Mouse (Mus musculus) neutrophil, adult 5-6 weeks (primary cell): ENCODE results near the gene Sytl1. TPM values are rescaled to one million over a fixed set of nuclear protein-coding genes. Genes with fewer than 3 reads are reported as not detected.
A peak's percentile ranks its signal among the peaks of the same experiment; 100 is the strongest.

ENCODE experiments used
- ATAC-seq: fragments of 151-379, 151-347 bp; 2 replicates; pipeline ENCODE4 v1.8.0; 2017; ENCODE audit warnings: mild to moderate bottlenecking, moderate TSS enrichment; ENCODE audit not compliant: insufficient number of reproducible peaks, poor library complexity, low FRiP score, severe bottlenecking; ENCODE audit errors: extremely low read depth
- total RNA-seq: library from RNA; stranded (forward); fragments of 200-1000 nt; gene quantifications from 2 replicates; pipeline ENCODE4 v1.2.3, GENCODE M21; 2017

Sytl1 gene
- total RNA-seq, 1 experiment from 2014 or later: 5.0 TPM

DNA sequence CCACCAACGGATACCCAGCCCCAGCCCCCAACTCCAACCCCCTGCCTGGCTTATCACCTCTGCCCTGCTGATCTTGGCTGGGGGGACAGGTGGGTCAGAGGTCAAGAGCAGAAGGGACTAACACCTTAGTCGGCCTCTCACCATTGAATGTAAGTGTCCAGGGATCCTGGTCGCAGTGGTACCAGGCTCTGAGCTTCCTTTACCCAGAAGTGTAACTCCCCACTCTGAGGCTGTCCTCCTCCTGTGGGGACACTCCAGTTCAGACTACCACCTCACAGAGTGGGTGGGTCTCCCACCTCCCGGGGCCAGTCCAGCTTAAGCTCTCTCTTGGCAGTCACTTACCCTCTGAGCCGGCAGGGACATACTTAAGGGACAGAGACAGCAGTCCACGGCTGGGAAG is 7.5 kb downstream of the Sytl1 start:
- ATAC-seq: no peak

DNA sequence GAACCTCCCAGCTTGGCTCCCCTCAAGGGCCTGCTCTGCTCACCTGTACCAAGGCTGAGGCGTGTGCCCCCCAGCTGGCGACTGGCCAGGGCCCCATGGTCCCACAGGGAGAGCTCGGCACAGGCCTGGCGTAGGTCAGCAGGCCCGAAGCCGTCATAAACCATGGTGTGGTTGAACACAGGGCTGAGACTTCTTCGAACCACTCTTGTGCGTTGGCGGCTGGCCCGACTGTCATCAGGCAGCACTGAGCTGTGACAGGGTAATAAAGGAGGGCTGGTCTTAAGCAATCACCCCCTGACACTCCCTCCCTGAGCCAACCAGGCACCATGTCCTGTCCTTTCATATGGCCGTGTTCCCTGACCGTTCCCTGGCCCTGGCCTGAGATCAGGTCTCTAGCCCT is 9.5 kb downstream of the Sytl1 start:
- ATAC-seq: no peak

DNA sequence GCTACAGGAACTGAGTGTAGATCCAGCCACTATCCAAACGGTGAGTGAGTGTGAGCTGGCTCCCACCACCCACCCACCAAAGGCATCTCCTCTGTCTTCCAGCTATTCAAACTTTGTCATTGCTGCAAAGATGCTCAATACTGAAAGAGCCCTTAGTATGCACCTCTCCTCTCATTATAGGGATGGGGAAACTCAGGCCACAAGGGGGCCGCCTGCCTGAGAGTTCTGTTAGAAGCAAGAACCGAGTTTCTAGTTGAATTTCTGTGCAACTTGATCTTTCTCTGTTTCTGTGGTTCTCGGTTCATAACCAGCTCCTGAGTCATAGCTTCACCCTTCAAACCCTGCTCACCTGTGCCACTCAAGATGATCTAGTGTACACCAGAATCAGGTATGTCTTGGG is 10.8 kb downstream of the Sytl1 start:
- no peak for ATAC-seq

DNA sequence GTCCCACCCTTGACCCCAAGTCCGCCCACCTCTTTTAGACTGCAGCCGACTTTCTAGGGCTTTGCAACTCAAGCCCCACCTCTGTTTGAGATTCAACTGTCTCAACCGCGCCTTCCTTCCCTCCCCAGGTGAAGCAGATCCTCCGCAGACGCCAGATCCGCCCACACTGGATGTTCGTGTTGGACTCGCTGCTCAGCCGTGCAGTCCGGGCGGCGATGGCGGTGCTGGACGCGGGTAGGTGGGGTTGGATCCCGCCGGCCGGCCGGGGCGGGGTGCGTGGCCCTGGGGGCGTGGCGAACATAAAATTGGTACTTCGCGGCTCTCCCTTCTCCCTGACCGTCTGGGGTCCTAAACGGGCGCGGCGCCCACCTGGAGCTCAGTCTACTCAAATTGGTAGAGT is 11.7 kb downstream of the Sytl1 start:
- no peak for ATAC-seq

DNA sequence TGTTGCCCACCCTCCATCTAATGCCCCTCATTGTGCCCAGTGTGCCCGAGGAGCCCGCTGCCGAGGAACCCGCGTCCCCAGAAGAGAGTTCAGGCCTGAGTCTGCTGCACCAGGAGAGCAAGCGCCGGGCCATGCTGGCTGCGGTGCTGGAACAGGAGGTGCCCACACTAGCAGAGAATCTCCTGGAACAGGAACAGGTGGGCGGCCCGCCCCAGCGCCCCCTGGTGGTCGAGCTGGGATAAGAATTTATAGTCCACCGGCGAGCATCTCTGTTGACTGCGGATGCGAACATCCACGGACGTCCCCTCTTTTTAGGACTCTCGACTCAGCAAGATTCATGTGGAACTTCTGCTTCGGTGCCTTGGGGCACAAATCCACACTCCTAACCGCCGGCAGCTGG is 12.3 kb downstream of the Sytl1 start:
- peak; percentile 47 for ATAC-seq

DNA sequence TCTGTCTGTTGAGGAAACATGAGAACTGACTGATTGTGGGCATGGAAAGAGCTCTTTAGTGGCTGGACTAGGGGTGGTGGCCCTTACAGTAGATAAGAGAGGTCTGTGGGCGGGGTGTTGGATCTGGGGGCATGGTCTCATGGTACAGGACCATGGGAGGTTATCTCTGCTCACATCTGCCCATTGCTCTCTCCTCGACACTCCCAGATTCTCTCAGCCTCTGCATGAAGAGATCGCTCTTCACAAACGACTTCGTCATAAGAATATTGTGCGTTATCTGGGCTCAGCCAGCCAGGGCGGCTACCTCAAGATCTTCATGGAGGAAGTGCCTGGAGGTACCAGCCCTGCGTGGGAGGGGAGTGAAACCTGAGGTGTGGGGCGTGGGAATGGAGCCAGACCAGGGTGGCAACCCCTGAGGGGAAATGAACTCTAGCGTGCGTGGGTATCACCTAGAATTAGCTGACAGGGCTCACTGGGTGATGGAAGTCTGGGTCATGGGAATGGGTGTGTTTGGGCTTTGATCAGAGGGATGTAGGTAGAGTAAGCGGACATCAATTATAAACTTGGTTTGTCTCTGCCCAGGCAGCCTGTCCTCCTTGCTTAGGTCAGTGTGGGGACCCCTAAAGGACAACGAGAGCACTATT is 15.0 kb downstream of the Sytl1 start:
- no peak for ATAC-seq

DNA sequence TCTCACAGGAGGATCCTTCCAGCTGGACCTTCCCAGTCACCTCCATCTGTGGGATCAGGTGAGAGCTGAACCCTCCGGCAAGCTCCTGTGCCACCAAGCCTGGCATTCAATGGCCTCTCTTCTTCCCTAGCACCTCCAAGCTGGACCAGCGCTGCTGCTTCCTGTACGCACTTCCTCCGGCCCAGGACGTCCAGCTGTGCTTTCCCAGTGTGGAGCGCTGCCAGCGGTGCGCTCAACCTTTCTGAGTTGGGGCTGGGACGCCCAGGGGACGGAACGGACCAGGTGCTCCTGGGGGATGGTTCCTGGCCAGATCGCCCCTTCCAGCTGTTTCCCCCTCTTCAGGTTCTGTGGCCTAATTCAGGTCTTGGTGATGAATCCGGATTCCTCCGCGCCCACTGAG is 15.8 kb downstream of the Sytl1 start:
- no peak for ATAC-seq

DNA sequence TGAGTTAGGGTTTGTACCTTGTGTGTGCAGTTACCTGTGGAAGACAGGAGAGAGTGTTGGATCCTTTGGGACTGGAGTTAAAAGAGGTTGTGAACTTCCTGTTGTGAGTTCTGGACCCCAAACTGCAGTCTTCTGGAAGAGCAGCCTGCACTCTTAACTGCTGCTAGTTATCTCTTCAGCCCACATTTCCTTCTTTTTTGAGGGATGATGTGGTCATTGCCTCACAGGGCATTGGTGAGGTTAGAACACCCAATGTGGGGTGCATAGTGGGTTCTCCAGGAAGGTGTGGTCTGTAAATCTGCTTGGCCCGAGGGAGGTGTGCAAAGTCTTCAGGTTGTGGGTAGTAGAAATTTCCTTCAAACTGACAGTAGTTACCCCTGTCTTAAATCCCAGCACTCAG is 18.6 kb downstream of the Sytl1 start:
- ATAC-seq: no peak

DNA sequence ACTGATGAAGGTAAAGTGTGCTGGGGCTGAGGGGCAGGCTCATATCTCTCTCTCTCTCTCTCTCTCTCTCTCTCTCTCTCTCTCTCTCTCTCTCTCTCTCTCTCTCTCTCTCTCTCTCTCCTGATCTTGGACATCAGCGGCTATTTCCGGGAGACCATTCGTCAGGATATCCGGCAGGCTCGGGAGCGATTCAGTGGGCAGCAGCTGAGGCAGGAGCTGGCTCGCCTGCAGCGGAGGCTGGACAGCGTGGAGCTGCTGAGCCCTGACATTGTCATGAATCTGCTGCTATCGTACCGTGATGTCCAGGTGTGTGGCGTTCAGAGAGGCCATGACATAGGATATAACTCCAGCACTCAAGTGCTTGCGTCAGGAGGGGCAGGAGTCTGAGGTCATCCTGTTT is 19.4 kb downstream of the Sytl1 start:
- no peak for ATAC-seq

DNA sequence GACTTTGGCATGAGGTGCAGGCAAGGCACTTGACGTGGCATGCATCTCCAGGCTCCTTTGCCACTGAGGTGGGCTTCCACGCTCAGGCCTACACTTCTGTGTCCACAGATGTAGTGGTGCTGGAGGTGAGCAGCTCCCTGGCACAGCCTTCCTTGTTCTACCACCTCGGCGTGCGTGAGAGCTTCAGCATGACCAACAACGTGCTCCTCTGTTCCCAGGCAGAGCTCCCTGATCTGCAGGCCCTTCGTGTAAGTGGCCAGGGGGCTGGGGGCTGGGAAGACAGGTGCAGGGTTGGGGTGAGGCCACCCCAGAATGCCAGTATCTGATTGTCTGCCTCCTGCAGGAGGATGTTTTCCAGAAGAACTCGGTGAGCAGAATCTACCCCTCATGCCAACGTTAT is 20.2 kb downstream of the Sytl1 start:
- ATAC-seq: no peak

DNA sequence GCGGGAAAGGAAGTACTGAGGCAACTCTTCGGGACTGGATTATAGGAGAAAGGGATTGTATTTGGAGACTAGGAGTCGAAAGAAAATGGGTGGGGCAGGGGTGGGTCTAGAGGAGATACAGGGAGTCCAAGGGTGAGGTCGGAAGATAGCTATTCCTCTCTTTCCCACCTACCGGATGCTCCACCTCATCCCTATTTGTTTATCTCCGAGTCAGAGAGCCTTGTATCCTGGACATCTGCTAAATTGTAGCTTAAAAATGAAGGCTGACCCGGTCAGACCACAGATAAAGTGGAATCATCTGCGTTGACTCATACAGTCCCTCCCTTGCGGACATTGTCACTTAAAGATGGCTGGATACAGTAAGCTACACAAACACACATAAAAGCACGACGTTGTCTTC is 21.0 kb downstream of the Sytl1 start:
- no peak for ATAC-seq

DNA sequence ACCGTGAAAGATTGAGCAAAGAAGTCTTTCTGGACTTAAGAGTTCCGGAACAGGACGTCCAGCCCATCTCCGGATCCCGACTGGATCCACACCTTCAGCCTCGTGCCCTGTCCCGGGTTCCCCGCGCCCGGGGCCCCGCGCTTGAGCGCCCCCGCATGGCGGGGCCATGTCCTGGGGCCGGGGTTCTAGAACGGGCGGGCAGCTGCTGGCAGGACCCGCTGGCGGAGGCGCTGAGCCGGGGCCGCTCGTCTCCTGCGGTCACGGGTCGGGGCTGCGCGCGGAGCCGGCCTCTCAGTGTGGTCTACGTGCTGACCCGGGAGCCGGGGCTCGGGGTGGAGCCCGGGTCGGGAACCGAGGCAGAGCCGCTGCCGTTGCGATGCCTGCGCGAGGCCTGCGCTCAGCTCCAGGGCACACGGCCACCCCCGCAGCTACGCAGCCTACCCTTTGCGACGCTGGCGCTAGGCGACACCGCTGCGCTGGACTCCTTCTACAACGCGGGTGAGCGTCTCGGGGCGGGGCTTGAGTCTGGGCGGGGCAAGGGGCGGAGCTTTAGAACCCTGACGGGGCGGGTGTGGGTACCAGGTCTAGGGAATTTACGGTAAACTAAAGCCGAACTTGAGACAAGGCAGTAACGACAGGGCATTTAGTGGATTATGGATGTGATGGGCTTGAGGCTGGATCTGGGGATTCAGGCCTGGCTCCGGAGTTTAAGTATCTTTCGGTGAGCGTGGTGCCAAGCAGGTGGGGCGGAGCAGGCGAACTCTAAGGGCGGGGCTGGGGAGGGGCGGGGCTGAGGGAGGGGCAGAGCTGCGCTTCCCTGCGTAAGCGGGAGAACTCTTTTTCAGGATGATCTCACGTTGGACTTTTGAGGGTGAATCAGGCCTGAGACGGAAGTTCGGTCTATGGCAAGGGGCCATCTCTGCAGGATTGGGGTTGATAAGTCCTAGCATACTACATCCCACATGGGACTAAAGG is 21.7 kb downstream of the Sytl1 start:
- peak; percentile 74 for ATAC-seq

DNA sequence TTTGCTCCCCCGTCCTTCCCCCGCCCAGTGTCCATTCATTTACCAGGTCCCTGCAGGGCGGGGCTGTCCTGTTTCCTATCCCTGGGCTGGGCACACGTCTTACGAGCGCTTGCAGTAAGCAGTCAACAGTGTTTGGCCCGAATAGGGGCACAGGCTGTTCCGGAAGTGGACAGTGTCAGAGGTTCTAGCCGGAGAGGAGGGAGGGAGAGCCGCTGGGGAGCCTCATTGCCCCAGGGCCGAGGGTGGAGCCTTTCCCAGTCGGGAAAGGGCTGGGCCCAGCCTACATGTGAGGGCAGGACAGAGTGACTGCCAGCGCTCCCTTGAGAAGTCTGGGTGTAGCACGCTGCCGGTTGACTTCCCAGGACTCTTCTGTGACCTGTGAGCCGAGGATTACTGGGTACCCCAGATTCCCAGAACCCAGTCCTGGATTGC is 22.4 kb downstream of the Sytl1 start, which contains the start of gene Map3k6:
Map3k6 (plus strand) TSS at position 329 of the 432 bp plus-strand sequence.
- ATAC-seq: no peak

DNA sequence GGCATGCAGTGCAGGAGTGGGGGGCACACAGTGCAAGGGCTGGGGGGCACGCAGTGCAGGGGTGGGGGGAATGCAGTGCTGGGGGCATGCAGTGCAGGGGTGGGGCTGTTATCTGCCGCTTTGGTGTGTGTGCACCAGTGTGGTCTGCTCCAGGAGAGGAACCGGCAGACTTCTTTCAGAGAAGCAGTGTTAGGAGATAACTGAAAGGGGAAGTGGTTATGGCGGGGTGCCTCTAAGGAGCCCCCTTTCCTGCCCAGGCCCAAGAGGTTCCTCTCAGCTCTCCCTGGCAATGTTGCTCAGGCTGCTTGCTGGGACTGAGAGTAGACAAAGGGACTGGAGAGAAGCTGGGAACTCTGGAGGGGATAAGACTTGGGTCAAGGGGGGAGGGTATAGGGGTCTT is 25.0 kb downstream of the Sytl1 start:
- ATAC-seq: peak; percentile 57

DNA sequence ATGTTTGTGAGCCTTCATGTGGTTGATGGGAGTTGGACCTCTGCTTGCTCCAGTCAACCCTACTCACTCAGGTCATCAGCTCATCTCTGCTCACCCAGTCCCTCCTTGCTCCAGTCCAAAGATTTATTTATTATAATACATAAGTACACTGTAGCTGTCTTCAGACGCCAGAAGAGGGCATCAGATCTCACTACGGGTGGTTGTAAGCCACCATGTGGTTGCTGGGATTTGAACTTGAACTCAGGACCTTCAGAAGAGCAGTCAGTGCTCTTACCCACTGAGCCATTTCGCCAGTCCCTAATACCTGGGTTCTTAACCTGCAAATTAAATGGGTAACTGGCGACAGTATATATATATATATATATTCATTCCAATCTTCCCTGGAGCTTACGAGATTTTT is 27.5 kb downstream of the Sytl1 start:
- ATAC-seq: no peak

DNA sequence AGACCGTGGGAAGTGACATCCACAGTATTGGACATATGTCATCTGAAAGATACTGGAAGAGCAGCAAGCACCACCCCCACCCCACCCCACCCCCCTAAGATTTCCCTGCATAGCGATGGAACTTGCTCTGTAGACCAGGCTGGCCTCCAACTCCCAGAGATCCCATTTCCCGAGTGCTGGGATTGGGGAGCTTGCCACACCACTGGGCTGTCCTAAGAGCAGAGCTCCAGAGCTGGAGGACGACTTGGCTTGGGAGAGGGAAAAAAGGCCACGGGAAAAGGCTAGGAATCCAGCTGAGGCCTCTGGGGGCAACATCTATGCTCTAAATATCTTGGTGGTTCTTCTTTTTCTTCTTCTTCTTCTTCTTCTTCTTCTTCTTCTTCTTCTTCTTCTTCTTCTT is 28.1 kb downstream of the Sytl1 start:
- no peak for ATAC-seq

DNA sequence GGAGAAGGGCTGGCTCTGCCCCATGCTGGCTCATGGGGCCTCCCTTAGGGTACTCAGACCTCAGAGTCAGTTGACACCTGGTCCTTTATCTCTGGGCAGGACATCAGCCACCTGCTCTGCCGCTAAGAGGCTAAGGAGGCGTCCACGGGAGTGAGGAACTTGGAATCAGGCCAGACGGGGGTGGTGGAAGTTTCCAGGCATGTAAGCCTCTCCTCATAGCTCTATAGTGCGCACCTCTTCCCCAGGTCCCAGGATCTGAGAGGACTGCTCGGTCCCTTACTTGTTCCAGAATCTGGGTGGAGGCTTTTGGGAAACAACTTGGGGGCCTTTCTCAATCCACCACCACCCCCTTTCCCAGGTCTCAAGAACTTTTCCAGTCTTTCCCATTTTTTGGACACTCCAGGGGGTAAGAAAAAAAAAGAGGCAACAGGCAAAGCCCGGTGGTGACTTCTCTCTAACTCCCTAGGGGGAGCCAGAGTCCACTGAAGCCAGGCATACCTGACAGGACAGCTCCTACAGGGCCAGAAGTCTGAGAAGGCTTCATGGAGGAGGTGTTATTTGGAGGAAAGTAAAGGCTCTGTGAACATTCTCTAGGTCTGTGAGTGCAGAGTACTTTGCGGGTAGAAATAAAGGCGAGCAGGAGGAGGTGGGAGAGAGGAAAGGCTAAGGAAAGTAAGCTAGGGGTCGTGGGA is 29.5 kb downstream of the Sytl1 start:
- ATAC-seq: peak; percentile 25; the same call in 1 of the 2 replicates

DNA sequence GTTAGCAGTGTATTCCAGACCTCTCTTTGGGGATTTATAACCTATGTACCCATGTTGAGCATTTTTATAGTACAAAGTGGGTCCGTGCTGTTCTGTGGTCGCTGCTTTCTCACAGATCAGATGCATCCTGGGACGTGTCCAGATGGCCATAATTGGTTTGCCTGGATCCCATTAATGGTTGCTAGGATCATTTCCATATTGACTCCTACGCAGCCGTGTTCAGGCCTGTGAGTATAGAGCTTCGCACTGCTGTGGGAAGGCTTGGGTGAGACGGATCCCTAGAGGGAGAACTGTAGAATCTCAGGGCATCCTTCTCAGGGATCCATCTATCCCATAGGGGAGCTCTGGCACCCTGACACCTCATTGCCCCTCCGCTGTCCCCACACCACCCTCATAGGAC is 33.3 kb downstream of the Sytl1 start:
- no peak for ATAC-seq

DNA sequence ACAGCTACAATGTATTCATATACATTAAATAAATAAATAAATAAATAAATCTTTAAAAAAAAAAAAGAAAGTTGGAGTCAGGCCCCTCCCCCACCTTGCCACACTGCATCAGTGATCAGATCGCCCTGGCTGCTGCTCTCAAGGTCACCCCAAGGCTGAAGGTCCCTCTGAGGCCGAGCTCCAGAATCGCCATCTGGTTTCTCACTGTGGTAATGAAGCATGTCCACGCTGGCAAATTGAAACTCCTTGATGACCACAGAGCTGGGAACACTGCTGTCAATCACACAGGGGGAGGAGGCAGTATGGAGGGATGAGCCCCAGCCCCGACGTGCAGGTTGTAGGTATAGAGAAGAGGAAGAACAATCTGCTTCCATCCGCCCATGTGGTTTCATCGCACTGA is 35.3 kb downstream of the Sytl1 start:
- ATAC-seq: no peak

DNA sequence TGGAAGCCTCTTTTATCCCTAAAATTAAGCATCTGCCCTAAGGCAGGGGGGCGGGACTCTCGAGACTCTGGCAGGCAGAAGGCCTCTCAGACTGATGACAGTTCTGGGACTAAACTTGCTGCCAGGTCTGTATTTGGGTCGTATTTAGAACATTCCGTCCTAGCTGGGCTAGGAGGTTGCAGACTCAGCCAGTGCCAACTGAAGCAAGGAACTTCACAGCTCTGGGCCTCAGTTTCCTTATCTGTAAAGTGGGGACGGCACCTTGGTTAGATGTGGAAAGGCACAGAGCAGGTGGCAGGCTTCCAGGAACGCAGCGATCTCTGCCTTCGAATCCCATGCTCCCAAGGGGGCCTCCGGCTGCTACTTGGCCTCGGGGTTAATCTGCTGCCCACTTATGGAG is 36.8 kb downstream of the Sytl1 start:
- ATAC-seq: no peak
